Mouse (Mus musculus) lung, postnatal 25 days (tissue): Measurements from ENCODE around the gene Becn1.

Experiments used
- DNase-seq: peaks from one replicate; pipeline ENCODE4 v3.0.0; 2022; ENCODE audit warnings: low spot score

Gene Becn1

DNA sequence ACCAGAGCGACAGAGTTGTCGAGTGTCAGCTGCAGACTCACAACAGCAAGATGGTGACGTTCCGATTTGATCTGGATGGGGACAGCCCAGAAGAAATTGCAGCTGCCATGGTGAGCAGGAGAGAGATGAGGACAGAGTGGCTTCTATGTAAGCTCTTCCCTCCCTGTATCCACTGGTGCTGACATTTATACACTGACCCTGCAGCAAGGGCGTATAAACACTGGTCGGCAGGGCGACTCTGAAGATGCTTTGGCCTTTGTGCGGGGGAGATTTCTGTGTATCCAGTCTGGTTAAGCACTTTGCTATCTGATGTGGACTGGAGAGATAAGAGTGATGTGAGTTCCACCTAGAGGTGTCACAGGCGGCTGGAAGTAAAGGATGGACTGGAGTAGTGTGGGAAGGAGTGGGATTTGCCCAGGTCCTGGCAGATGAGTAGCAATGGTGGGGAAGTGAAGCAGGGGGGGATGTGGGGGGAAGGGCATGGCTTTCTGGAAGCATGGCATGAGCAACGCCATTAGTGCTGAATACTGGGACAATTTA, 32.4 kb downstream of the Becn1 start:
- no peak for DNase-seq

DNA sequence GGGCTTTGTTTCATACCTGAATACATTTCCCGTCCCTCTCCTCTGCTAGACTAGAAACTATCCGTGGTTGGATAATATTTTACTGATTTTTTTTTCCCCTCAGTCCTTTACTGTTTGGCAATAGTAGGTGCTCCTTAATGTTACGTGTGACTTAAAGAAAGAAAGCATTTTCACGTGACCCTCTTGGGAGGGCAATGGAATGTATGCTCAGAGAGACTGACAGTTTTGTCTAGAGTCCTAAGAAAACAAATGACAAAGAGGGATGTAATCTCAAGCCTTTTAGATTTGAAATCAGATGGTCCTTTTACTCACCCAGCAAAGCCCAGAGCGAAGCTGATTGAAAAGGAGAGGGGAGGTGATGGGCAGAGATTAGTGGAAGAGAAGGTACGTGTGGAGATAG, 36.2 kb downstream of the Becn1 start:
- no peak for DNase-seq

DNA sequence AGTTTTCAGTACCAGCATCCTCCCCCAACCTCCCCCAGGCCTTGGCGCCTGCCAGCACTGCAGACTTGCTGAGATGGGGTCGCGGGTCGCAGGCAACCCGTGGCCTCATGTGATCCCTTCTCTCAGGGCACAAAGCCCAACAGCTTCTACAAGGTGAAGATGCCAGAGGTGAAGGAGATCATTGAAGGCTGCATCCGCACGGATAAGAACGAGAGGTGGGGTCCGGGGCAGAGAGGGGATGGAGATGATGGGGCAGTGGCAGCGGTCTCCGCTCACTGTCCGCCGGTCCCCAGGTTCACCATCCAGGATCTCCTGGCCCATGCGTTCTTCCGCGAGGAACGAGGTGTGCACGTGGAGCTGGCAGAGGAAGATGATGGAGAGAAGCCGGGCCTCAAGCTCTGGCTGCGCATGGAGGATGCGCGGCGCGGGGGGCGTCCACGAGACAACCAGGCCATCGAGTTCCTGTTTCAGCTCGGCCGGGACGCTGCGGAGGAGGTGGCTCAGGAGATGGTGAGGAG, 37.1 kb downstream of the Becn1 start:
- DNase-seq, result no peak

DNA sequence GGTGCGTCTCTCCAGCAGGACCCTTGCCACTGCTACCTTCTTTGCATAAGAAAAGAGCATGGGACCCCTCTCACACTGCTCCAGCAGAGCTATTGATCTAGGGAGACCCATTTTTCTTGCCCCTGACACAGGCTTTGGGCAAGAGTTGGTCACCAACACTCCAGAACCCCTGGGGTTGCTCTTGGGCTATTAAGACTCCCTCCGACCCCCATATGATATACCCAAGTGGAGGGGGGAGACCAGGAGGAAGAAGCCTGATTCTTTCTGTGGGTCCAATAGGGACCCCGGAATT, 38.2 kb downstream of the Becn1 start:
- DNase-seq, result no peak

DNA sequence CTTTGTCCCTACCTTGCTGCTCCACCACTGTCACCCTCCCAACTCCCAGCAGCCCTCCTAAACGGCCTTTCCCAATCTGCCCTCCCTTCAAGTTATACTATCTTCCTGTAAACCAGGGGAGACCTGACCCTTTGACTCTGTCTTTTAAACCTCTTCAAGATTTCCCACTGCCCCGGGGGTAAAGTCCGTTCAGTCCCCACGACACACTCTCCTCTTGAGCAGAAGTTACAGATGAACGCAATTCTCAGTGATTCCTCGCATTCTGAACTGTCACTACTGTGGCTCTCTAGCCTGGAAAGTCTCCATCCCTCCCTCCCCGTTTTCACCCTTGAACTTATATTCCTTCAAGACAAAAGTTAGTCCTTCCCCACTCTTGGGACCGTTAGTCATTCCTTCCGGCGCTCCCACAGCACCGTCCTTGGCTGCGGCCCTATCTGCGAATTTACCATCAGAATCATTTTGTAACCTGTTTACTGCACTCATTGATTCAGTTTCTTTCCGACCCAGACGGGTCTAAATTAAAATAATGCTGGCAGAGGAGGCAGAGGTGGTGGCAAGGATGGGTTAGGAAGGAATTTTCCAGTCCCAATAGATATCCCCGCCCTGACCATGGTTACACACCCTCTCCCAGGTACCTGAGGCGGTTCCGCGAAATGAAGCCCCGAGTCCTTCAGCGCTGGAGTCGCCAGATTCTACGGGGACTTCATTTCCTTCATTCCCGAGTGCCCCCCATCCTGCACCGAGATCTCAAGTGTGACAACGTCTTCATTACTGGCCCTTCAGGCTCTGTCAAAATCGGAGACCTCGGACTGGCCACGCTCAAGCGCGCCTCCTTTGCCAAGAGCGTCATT, 38.7 kb downstream of the Becn1 start:
- DNase-seq, result no peak

DNA sequence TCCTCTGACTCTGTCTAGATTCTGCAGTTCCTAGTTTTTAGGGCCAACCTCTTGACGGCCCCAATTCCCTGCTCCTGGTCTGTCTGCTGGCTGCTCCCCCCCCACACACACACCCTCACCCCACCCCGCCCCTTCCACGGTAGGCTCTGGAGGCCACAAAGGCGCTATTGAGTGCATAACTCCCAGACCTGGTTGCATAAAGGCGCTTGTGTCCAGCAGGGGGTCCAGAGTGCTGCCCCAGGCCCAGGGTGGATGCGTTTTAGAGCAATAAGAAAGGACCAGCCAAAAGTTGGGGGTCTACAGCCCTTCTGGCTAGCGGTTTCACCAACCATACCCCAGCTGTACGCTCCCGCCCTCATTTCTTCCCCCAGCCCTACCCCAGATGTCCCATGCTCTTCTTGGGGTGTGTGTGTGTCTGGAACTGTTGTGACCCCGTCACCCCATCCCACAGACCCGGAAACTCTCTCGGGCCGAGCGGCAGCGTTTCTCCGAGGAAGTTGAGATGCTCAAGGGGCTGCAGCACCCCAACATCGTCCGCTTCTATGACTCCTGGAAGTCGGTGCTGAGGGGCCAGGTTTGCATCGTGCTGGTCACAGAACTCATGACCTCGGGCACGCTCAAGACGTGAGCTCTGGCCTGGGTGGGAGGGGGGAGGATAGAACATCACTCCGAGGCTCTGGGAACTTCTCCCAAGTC, 39.7 kb downstream of the Becn1 start:
- DNase-seq, result no peak

DNA sequence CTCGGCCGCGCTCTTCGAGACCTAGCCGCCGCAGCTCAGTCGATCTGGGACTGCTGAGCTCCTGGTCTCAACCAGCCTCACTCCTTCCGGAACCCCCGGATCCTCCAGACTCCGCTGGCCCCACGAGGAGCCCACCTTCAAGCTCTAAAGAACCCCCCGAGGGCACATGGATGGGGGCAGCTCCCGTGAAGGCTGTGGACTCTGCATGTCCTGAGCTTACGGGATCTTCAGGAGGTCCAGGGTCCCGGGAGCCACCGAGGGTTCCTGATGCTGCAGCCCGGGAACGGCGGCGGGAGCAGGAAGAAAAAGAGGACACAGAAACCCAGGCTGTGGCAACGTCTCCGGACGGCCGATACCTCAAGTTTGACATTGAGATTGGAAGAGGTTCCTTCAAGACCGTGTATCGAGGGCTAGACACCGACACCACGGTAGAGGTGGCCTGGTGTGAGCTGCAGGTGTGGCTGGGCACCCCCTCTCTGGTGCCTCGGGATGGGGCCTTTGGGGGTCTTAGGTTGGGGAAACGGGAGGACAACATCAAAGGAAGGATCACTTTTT, 41.2 kb downstream of the Becn1 start:
- no peak for DNase-seq

DNA sequence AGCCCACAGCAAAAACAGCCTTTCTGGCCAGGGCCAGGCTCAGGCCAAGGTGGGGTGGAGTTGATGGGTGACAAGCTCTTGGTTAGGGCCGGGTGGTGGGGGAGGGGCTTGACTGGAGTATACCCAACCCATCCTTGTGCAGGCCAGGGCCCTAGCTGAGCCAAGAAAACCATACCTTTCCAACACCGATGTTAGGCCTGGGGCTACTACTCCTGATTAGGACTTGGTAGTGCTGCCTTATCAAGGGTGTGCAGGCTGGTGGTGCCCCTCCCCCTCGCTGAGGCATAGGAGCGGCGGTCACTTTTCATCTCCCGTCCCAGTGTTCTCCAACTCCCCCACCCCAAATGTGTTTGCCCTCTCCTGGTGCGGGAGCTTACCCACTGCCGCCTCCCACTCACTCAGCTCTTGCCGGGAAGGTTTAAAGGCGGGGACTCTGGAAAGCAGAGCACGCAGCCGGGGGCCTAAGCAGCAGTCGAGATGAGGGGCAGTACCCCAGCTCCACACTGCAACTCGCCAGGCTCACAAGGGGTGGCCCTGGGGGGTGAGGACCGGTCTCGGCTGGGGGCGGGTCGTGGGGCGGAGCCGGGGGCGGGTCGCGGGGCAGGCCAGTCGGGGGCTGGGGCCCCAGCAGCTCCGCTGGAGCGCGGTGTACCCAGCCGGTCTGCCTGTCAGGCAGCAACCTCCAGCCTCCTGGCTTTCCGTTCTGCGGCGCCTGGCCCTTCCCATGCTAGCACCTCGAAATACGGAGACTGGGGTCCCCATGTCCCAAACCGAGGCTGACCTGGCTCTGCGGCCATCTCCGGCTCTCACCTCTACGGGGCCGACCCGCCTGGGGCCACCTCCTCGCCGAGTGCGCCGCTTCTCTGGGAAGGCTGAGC, 41.9 kb downstream of the Becn1 start, which contains the start of gene Wnk4:
Gene Wnk4, plus strand, starts transcription at position 620 of the 878 bp plus-strand sequence.
- no peak for DNase-seq

DNA sequence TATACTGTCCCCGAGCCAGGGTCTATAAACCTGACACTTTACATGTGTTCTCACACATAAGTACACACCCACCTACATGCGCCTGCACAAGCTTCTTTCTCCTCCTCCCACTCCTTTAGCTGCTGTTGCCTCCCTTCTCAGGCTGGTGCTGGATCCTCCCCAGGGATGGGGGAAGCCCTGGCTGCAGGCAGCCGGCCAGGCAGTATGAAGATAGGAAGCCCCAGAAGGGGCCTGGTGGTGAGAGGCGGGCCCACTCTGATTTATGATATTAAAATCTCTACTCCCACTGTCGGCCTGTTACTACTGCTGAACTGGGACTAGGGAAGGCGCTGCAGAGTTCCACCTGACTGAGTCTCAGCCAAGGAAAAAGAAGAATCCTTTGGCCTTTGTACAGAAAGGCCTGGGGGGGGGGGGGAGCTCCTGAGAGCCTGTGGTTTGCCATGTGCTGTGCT, 42.8 kb downstream of the Becn1 start:
- DNase-seq, result no peak

DNA sequence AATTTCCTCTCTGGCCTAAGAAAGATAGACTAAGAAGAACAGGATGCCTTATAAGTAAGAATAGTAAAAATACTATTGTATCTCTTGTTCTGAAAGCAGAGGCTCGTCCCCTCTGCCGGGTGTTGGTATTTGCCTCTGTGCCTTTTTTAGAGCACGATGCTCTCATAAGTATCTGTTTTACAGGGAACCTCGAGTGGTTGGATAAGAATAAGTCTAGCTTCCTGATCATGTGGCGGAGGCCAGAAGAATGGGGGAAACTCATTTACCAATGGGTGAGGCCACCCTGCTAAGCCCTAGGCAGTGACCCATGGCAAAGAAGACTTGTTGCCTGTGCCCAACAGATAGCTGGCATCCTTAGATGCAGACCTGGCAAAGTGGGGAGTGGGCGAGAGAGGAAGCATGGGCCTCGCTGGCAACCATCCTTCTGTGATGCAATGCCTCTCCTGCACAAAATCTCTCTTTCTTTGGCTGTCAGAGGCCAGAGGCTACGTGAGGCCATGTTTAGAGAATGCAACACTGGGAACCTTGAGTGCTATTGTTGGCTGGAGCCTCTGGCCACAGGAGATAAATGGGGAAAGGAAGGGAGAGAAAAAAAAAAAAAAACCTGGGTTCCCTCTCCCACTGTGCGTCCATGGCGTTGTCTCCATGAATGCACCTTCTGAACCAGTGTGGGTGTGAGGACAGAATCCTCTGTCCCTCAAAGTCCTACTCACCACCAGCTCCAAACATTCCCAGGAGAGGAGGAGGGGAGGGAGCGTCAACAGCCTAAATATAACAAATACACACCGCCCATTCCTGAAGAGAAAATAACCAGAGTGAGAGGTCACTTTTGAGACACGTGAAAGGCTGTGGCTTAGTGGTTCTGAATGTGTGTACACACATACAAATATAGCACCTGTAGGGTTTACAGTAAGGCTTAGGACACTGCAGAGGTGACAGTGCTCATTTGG, 46.0 kb downstream of the Becn1 start:
- DNase-seq, result no peak

DNA sequence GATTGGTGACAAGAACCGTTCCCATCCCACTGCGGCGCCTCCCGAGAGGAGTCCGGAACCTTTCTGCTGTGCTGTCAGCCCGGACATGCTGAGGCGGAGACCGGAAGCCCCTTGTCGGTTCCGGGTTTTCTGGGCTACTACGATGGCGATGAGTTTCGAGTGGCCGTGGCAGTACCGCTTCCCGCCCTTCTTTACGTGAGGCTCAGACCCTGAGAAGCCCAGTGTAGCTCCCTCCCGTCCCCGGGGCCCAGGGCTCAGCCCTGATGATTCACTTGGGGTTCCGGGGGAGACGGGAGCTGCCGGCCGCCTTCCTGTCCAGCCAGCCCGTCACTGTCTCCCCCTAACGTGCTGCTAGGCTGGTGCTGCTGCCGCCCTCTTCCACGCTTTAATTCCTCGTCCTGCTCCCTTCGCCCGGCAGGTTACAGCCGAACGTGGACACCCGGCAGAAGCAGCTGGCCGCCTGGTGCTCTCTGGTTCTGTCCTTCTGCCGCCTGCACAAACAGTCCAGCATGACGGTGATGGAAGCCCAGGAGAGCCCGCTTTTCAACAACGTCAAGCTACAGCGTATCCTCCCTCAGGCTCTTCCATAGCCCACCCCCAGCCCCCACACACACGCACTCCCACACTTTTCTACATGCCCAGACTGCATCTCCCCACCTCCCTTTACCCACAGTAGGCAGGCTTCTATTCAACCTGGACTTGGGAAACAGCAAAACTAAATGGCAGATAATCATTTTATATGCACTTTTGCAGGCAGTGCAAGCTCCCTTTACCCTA, 48.3 kb downstream of the Becn1 start, which contains the start of gene Vps25:
Gene Vps25, plus strand, starts transcription at position 95 of the 777 bp plus-strand sequence.
- DNase-seq, result peak; percentile 85

DNA sequence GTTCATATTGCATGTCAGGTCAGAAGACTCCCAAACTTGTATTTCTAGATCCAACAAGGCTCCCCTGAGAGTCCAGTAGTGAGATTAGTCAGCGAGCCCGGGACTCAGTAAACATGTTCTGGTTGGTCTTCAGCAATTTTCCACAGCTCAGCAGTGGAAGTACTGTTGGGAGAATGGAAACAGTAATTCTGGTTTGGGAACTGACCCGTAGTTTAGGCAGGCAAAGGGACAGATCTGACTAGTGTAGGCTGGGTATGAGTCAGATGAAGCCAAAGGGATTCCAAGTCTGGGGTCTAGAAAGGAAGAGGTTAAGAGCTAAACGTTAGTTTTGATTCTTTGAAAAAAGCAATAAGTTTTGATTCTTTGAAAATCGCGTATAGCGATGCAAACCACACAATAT, 49.1 kb downstream of the Becn1 start:
- DNase-seq, result no peak

DNA sequence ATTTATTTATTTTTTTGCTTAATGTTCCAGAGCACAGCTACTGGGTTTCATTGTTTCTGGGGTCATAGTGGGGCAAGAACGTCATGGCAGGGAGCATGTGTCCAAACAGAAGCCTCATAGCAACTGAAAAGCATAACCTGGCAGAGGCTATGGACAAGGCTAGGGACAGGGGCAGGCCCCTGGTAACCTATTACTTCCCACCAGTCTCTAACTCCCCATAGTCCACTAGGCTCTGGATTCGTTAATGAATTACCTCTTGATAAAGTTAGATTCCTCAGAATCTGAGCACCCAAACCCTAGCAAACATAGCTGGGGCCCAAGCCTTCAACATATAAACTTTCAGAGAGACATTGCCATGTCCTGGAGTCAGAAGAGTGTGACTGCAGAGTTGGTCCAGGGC, 51.1 kb downstream of the Becn1 start:
- no peak for DNase-seq

DNA sequence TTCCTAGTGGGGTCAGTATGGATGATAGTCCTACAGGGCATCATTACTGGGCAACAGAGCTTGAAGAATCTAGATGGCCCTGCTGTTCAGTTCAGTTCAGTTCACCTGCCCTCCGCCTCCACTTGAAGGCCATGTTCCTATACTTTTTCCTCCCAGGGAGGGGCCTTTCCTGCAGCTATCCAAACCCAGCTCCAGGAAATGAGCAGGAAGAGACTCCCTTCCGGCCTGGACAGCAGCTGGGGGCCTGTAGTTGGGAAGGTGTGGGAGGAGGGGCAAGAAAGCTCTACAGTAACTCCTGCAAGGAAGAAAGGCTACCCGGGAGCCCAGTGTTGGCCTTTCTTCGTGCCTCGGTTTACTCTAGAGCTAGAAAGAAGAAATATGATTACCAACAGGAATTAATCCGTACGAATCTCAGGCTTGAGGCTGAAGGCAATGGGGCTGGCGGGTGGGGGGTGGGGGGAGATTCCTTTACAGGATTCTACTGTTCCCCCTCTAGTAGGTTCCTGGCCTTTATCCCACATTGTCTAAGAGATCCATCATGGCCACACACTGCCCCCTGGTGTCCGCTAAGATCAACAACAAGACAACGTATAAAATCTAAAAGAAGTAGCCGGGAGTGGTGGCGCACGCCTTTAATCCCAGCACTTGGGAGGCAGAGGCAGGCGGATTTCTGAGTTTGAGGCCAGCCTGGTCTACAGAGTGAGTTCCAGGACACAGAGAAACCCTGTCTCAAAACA, 53.7 kb downstream of the Becn1 start:
- DNase-seq, result peak; percentile 80

DNA sequence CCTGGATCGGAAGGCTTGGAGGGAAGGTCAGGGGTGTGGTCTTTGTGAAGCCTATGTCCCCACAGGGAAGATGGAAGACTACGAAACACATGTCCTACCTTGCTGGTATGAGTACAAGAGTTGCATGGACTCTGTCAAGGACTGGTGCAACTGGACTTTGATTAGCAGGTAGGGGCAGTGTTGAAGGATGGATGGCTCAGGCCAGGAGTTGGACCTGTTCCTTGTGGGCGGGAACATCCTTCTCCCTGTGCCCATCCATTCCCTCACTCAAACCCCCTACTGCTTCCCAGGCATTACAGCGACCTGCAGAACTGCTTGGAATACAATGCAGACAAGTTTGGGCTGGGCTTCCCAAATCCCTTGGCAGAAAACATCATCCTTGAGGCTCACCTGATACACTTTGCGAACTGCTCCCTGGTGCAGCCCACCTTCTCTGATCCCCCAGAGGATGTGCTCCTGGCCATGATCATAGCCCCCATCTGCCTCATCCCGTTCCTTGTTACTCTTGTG, 54.5 kb downstream of the Becn1 start:
- DNase-seq, result no peak

DNA sequence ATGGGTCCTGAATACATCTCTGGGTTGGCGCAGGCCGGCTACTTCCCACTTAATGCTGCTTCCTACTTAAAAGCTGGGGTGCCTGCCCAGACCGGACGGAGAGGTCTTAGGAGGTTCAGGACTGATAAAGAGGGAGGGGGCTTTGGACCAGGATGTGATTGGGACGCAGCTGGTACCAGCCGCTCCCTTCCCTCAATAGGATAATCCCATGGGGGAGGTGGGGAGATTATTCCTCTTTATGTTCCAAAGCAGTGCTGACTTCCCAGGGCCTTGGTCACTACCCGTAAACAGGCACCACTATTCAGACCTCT, 55.4 kb downstream of the Becn1 start:
- DNase-seq, result no peak

DNA sequence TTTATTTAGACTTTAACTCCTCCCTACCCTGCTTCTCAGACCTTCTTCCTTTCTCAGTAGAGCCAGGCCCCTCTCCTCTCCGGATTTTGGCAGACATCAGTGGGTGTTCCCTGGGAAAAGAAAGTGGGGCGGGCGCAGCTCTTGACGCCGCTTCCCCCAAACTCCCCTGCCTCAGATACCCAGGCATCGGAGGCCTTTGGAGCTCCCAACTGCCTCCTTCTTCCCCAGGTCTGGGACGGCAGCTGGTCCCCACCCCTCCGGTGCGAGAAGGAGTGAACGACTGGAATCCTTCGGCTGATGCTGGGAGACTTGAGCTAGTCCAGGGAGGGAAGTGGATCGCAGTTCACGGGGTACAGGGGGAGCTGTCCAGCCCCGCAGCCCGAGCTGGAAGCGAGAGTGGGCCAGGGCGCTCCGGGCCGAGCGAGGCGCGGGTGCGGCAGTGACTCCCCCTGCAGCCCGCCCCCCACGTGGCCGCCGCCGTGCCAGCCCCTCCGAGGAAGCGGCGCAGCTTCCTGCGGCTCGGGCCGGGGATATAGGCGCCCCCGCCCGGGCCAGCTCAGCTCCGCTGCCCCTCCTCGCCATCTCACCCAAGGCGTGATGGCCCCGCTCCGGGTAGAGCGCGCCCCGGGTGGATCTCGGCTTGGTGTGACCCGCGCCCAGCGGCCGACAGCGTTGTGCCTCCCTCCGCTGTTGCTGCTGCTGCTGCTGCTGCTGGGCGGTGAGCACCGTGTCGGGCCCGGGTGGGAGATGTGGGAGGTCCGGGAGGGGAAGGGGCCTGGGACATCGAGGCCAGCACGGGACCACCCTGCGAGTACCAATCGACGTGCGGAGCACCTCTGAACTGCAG, 56.0 kb downstream of the Becn1 start, which contains the start of gene Ramp2:
Gene Ramp2, plus strand, starts transcription at position 174 of the 847 bp plus-strand sequence.
- peak; percentile 78 for DNase-seq

DNA sequence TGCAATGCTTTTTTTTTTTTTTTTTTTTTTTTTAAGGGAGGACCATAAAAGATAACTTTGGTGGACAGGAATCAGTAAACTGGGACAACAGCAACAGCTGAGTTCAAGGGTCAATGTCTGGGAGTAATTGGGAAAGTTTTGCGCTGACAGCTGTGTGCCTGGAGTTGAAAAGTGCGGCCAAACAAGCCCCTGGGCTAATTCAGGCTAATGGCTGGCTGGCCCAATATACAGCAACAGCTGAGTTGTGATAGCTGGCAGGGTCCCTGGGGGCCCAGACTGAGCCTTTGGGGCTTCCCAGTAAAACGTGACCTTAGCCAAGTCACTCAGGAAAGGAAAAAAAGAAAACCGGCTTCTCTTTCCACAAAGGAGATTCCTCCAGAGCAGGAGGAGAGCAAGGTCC, 57.0 kb downstream of the Becn1 start:
- no peak for DNase-seq
